Mouse (Mus musculus) hindbrain, embryonic 11.5 days (tissue): Measurements from ENCODE around the gene Pidd1. TPM values are rescaled to one million over a fixed set of nuclear protein-coding genes. Genes with fewer than 3 reads are reported as not detected.
A peak's percentile ranks its signal among the peaks of the same experiment; 100 is the strongest.

Experiments
- ATAC-seq: fragments of 200-750 bp; cut with Nextera tagmentation; 2 replicates; pipeline ENCODE4 v1.8.0; 2017; ENCODE audit warnings: mild to moderate bottlenecking, moderate TSS enrichment, moderate library complexity; ENCODE audit not compliant: low FRiP score
- DNase-seq: peaks from one replicate; pipeline ENCODE4 v3.0.0-alpha.2; 2015; ENCODE audit warnings: low spot score
- H3K27ac ChIP-seq: fragments of 300-500 bp; sonication (generic); 2 replicates; pipeline ENCODE4 v1.5.1; 2014; ENCODE audit warnings: mild to moderate bottlenecking, low read depth, low read length
- H3K27me3 ChIP-seq: fragments of 300-500 bp; sonication (generic); 2 replicates; pipeline ENCODE4 v1.6.1; 2014; ENCODE audit warnings: mild to moderate bottlenecking, low read length, moderate library complexity, mixed read lengths; ENCODE audit not compliant: control insufficient read depth, insufficient read depth
- H3K36me3 ChIP-seq: fragments of 300-500 bp; sonication (generic); 2 replicates; pipeline ENCODE4 v1.6.1; 2014; ENCODE audit warnings: mild to moderate bottlenecking, low read length, moderate library complexity, mixed read lengths; ENCODE audit not compliant: control insufficient read depth, insufficient read depth
- H3K4me1 ChIP-seq: fragments of 300-500 bp; sonication (generic); replicated peaks from 2 replicates; pipeline ENCODE4 v1.6.1; 2014; ENCODE audit warnings: low read length, mixed read lengths; ENCODE audit not compliant: control insufficient read depth, insufficient read depth
- H3K4me2 ChIP-seq: fragments of 300-500 bp; sonication (generic); replicated peaks from 2 replicates; pipeline ENCODE4 v1.6.1; 2014; ENCODE audit warnings: mild to moderate bottlenecking, low read depth, low read length
- H3K4me3 ChIP-seq: fragments of 300-500 bp; sonication (generic); 2 replicates; pipeline ENCODE4 v1.5.1; 2014; ENCODE audit warnings: low read depth, low read length
- H3K9ac ChIP-seq: fragments of 300-500 bp; sonication (generic); 2 replicates; pipeline ENCODE4 v1.6.1; 2014; ENCODE audit warnings: low read depth, low read length
- H3K9me3 ChIP-seq: fragments of 300-500 bp; sonication (generic); 2 replicates; pipeline ENCODE4 v1.6.1; 2016; ENCODE audit warnings: low read length; ENCODE audit not compliant: control insufficient read depth
- WGBS: fragments of 180-500 bp; shearing (Covaris S2); extraction: QIAGEN DNeasy Blood & Tissue Kit; methylation state at CpG from one replicate; pipeline ENCODE4 v1.1.7; 2014; 5-methylcytosine and 5-hydroxymethylcytosine counted together
- polyA plus RNA-seq: library from polyadenylated mRNA; unstranded; fragments of >200 nt; fragmentation: Nextera tagmentation; extraction: Ambion mirVana; gene quantifications from 2 replicates; pipeline ENCODE4 v1.2.1, GENCODE M21; 2014

Pidd1 gene
- polyA plus RNA-seq, 1 experiment from 2014 or later, result 8.6 TPM

DNA sequence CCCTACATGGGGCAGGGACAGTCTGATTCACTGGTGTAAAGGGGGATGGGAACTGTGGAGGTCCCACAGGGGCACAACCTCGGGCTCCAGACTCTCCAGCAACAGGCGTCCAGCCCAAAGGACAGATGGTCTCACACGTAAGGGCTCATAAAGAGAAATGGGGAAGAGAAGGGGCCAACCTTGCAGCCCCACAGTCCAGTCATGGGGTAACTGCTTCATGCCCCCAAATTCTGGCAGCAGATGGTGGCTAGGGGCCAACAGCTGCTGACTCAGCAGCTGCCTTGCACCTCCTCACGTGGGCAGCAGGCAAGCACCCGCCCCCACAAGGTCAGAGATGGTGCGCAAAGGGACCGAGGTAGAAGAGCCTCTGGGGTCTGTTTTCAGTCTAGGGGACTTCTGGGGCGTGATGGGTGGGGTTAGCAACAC is 11.6 kb downstream of the Pidd1 start:
- Histone ChIP-seq H3K4me1 (peaks cover 21% of the 10 kb centered on the region), H3K27ac (no peak overlapping the region), H3K9me3 (no peaks in the 10 kb centered on the region), H3K27me3 (no peaks in the 10 kb centered on the region), H3K36me3 (0 out of 2 replicates have a peak, but pooled peaks cover 5% of the 10 kb centered on the region), H3K4me3 (no peak overlapping the region), H3K9ac (no peak overlapping the region), H3K4me2 (no peak overlapping the region)
- DNase-seq (no peak), ATAC-seq (no peak)
- WGBS, result 84% methylated on average over 8 of the region's 8 CpGs

DNA sequence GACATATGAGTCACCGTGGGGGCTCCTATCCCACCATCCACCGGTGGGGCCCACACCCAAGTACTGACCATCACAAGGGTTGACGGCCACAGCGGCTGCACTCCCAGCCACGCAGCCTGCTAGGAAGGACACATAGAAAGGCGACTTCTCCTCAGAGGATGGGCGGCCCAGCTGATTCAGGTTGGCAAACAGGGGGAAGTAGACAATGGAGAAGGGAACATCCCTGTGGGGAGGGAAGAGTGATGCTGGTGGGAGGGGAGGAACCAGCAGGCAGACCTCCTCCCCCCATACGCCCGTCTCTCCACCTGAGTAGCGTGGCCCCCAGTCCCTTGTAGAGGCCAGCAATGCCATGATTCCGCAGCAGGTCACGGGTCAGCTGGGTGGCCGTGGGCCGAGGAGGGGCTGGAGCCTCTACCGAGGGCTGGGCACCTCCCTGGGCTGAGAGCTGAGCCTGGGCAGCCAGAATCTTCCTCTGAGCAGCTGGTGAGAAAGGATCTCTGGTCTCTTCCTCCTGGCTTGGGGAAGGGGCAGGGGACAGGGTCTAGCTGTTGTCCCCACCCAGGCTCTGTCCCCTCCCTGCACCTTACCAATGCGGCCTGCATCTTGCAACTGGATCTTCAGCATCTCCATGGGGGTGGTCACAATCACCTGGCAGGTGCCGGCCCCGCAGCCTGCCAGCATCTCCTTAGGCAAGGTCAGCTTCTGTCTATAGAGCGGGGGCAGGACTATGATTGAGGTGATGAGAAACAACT is 12.2 kb downstream of the Pidd1 start:
- H3K4me1 ChIP-seq, result peaks cover 21% of the 10 kb centered on the region

DNA sequence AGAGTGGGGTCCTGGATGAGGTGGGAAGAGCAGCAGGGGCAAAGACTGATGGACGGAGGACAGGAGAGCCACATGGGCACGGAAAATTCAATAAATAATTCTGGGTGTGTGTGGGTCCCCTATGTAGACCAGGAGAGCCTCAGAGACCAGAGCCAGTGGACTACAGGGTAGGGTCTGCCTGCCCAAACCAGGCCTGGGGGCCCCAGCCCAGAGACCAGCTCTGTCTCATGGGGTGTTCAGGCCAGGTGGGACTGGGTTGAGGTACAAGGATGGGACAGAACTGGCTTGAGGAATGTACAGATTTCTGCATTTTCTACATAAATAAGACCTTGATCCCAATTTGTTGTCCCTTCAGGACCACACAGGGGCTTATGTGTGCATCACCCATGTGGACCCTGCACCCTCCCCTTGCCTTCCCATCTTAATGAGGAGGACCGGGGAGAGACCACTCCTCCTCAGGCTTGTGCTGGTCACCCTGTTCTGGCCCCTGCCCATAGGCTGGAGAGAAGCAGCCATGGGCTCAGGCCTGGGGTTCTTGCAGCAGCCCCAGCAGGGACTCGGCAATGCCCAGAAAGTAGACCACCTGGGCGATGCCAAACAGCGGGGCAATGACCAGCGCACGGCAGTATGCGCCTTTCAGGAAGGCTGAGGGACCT is 13.1 kb downstream of the Pidd1 start:
- 99% methylated on average over 9 of the region's 9 CpGs for WGBS
- no peak overlapping the region for H3K27ac ChIP-seq
- no peak overlapping the region for H3K4me3 ChIP-seq
- H3K9me3 ChIP-seq, result no peaks in the 10 kb centered on the region
- no peak overlapping the region for H3K9ac ChIP-seq
- DNase-seq (no peak), ATAC-seq (no peak)
- H3K4me1 ChIP-seq, result peaks cover 18% of the 10 kb centered on the region
- H3K27me3 ChIP-seq, result no peaks in the 10 kb centered on the region
- H3K4me2 ChIP-seq, result no peak overlapping the region
- 0 out of 2 replicates have a peak, but pooled peaks cover 5% of the 10 kb centered on the region for H3K36me3 ChIP-seq

More for the DNA sequence above, 12.2 kb downstream of the Pidd1 start:
- 90% methylated on average over 18 of the region's 19 CpGs for WGBS
- ATAC-seq (no peak), DNase-seq (no peak)
- Histone ChIP-seq H3K36me3 (0 out of 2 replicates have a peak, but pooled peaks cover 5% of the 10 kb centered on the region), H3K9ac (no peak overlapping the region), H3K27ac (no peak overlapping the region), H3K4me3 (no peak overlapping the region), H3K9me3 (no peaks in the 10 kb centered on the region), H3K27me3 (no peaks in the 10 kb centered on the region), H3K4me2 (no peak overlapping the region)

DNA sequence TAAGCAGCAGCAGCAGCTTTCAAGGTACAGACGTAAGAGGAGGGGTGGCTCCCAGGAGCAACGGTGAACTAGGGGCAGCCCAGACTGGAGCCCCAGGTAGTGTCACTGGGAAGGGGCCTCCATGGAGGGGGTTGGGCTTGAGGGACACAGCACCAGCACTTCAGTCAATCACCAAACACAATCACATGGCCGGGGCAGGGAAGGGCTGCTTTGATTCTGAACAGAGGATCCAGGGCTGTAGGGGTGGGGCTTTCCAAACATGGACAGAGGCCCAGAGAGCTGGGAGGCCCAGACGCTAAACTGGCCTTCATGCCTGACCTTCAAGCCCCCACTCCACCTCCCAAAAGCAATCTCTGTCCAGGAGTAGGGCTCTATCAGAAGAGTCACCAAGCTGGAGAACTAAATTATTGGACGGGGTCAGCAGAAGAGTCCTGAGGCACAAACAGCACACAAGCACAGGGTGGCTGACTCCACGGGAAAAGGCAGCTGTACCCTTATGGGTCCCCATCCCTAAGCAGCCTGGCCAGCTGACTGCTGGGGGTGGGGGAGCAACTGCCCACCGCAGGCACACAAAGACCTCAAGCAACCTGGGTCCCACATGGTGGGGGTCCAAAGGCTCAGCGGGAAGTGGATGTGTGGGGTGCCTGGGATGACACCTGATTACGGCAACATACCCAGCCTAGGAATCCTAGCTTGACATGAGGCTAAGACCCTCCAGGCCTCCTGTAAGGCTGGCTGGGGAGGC is 13.8 kb downstream of the Pidd1 start:
- peaks cover 14% of the 10 kb centered on the region for H3K4me1 ChIP-seq
- ATAC-seq, result no peak
- no peak for DNase-seq
- H3K27me3 ChIP-seq, result no peaks in the 10 kb centered on the region
- H3K4me3 ChIP-seq, result no peak overlapping the region
- H3K4me2 ChIP-seq, result peak overlapping the region; percentile 54
- no peak overlapping the region for H3K27ac ChIP-seq
- no peak overlapping the region for H3K9ac ChIP-seq
- H3K9me3 ChIP-seq, result no peaks in the 10 kb centered on the region
- H3K36me3 ChIP-seq, result 0 out of 2 replicates have a peak, but pooled peaks cover 5% of the 10 kb centered on the region
- 60% methylated on average over 9 of the region's 9 CpGs for WGBS

DNA sequence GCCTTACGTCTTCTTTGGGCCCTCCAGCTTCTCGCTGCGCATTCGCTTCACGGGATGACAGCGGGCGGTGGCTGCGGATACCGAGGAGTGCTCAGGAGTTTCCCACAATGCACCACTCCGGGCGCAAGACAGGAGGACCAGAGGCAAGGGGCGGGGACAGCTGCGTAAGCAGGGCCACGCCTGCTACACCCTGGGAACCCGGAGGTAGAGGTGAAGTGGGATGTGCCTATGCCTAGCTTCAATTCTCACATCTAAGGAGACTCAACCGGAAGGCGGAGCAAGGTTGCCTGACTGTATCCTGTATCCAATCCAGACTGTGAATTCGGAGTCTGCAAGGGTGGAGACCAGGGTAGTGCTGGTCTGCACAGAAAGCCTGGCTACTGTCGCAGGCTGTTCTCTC is 14.5 kb downstream of the Pidd1 start, which contains the start of gene Cend1:
TSS of gene Cend1 (minus strand) at position 182 of the 400 bp plus-strand sequence.
- H3K4me3 ChIP-seq, result peak within 1 kb of the TSS; percentile 37
- peak within 1 kb of the TSS; percentile 54 for H3K4me2 ChIP-seq
- H3K36me3 ChIP-seq, result 0 out of 2 replicates have a peak, but pooled peaks cover 5% of the 10 kb centered on the region
- H3K9me3 ChIP-seq, result no peaks in the 10 kb centered on the region
- H3K9ac ChIP-seq, result peak within 1 kb of the TSS; percentile 61
- H3K27ac ChIP-seq, result no peak within 1 kb of the TSS
- H3K4me1 ChIP-seq, result peaks cover 10% of the 10 kb centered on the region; the same call in 1 of the 2 replicates
- 3% methylated on average over 19 of the region's 19 CpGs for WGBS
- H3K27me3 ChIP-seq, result no peaks in the 10 kb centered on the region
- peak; percentile 81 for ATAC-seq
- peak; percentile 81 for DNase-seq

DNA sequence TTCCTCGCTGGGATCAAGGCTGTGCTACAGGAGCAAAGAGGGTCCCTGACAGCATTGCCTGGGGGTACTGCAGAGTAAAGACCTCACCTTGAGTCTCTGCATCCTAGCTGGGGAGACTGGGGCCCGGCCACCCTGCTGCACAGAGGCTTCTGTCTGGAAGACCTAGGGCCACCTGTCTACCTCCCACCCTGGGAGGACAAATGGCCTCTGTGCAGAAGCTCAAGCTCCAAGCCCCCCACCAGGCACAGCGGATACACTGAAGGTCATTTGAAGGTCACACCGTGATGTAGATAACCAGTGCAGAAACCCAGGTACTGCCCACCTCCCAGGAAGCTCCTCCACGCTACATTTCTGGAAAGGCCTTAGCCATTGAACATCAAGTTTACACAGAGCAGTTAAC is 15.1 kb downstream of the Pidd1 start:
- Histone ChIP-seq H3K9ac (peak overlapping the region; percentile 61), H3K27me3 (no peaks in the 10 kb centered on the region), H3K4me2 (peak overlapping the region; percentile 54), H3K36me3 (0 out of 2 replicates have a peak, but pooled peaks cover 5% of the 10 kb centered on the region), H3K9me3 (no peaks in the 10 kb centered on the region), H3K27ac (no peak overlapping the region), H3K4me3 (peak overlapping the region; percentile 37), H3K4me1 (peaks cover 4% of the 10 kb centered on the region; the same call in 1 of the 2 replicates)
- ATAC-seq (no peak), DNase-seq (no peak)
- WGBS, result 59% methylated on average over 5 of the region's 5 CpGs

DNA sequence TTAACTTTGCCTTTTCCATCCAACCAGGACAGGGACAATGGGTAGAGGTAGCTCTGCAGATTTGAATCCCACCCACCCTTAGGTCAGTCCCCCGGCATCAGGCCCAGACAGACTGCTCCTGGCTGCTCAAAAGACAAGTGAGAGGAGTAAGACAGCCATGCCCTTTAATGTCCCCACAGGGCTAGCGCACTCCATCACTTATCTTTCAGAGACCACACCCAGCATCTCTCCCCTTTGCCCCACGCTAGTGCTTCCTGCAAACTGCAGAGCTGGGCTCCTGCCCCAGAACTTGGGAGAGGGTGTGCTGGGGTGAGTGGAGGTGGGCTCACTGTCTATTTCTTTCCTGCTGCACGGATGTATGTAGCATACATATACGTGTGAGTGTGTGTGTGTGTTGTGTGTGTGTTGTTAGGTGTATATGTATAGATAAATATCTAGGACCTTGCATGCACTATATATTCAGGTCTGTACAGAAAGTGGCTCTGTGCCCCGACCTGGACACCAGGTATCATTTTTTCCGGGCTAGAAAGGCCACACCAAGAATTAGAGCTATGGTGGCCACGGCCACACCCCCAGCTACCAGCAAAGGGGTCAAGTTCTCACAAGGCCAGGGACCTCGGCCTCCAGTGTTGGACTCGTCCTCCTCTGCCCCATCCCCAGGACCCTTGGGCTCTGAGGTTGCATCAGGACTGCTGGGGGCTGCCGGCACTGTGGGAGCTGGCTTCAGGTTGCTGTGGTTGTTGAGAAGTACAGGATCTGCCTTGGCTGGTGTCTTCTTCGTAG is 16.7 kb downstream of the Pidd1 start:
- Histone ChIP-seq H3K4me2 (no peak overlapping the region), H3K4me3 (no peak overlapping the region), H3K4me1 (0 out of 2 replicates have a peak, but pooled peaks cover 3% of the 10 kb centered on the region), H3K27ac (no peak overlapping the region), H3K9me3 (no peaks in the 10 kb centered on the region), H3K27me3 (no peaks in the 10 kb centered on the region), H3K36me3 (0 out of 2 replicates have a peak, but pooled peaks cover 2% of the 10 kb centered on the region), H3K9ac (no peak overlapping the region)
- no peak for DNase-seq
- 83% methylated on average over 12 of the region's 12 CpGs for WGBS
- no peak for ATAC-seq

DNA sequence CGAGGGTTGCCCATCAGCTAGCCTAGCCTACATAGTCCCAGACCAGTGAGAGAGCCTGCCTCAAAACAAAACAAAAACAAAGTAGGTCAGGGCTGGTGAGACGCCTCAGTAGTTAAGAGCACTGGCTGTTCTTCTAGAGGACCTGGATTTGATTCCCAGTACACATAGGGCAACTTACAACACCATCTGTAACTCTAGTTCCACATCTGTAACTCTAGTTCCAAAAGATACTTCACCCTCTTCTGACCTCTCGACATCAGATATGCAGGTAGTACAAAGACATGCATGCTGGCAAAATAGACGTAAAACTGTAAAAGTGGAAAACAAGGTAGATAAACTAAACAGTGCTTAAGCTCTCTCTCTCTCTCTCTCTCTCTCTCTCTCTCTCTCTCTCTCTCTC is 20.0 kb downstream of the Pidd1 start:
- no peak overlapping the region for H3K9ac ChIP-seq
- no peak overlapping the region for H3K27ac ChIP-seq
- WGBS, result 77% methylated on average over 4 of the region's 4 CpGs
- no peak overlapping the region for H3K4me2 ChIP-seq
- H3K4me3 ChIP-seq, result no peak overlapping the region
- no peaks in the 10 kb centered on the region for H3K27me3 ChIP-seq
- ATAC-seq (no peak), DNase-seq (no peak)
- H3K4me1 ChIP-seq, result 0 out of 2 replicates have a peak, but pooled peaks cover 3% of the 10 kb centered on the region
- no peaks in the 10 kb centered on the region for H3K36me3 ChIP-seq
- H3K9me3 ChIP-seq, result no peaks in the 10 kb centered on the region
